43 mouse cellular contexts compared by ENCODE assay signal in genomic region chr17:87432314-87432713, GRCm38 (mm10). TPM values are rescaled to one million over a fixed set of nuclear protein-coding genes. Genes with fewer than 3 reads are reported as not detected.
"Had no signal": no experiment of that assay in that cellular context is flagged by ENCODE, and none has a peak within 500 bp of the region (broad histone marks: within the 10 kb centered on the region; RNA-seq: fewer than 3 reads in every experiment).

No protein-coding gene starts in this region.

- H3K4me1 ChIP-seq: limb, embryonic 10.5 days; lung, embryonic 15.5 days; neural tube, embryonic 12.5 days had no signal

- H3K27ac ChIP-seq: limb, embryonic 10.5 days; limb, embryonic 12.5 days; limb, embryonic 13.5 days; limb, embryonic 15.5 days; liver, embryonic 12.5 days; liver, embryonic 13.5 days; liver, embryonic 14.5 days; liver, embryonic 15.5 days; lung, embryonic 15.5 days; macrophage; midbrain, embryonic 10.5 days; midbrain, embryonic 12.5 days; midbrain, embryonic 13.5 days; midbrain, embryonic 15.5 days; neural tube, embryonic 12.5 days; neural tube, embryonic 13.5 days had no signal

- H3K4me3 ChIP-seq: limb, embryonic 10.5 days; limb, embryonic 12.5 days; limb, embryonic 13.5 days; limb, embryonic 15.5 days; liver, embryonic 12.5 days; liver, embryonic 13.5 days; liver, embryonic 15.5 days; lung, embryonic 15.5 days; megakaryocyte, embryonic 14.5 days; midbrain, embryonic 10.5 days; midbrain, embryonic 12.5 days; midbrain, embryonic 13.5 days; midbrain, embryonic 15.5 days; myocyte; neural tube, embryonic 12.5 days; neural tube, embryonic 13.5 days had no signal

- H3K27me3 ChIP-seq: limb, embryonic 12.5 days; limb, embryonic 13.5 days; limb, embryonic 15.5 days; liver, embryonic 12.5 days; liver, embryonic 13.5 days; liver, embryonic 15.5 days; lung, embryonic 15.5 days; megakaryocyte, embryonic 14.5 days; midbrain, embryonic 12.5 days; midbrain, embryonic 13.5 days; midbrain, embryonic 15.5 days; neural tube, embryonic 12.5 days; neural tube, embryonic 13.5 days had no signal

- DNase-seq: left cerebral cortex, postnatal 4 days; liver; liver, embryonic 13.5 days; liver, postnatal 0 days; lung, adult 18-20 months; lung, adult 2 months; lung, embryonic 14.5 days; lung, postnatal 10 days; lung, postnatal 14 days; lung, postnatal 36 days; lung, postnatal 4 days; midbrain, embryonic 14.5 days had no signal

- ATAC-seq: liver, embryonic 12.5 days; liver, postnatal 0 days; lung, postnatal 0 days; midbrain, embryonic 13.5 days; midbrain, embryonic 15.5 days; midbrain, embryonic 16.5 days had no signal

- H3K9me3 ChIP-seq: limb, embryonic 10.5 days; limb, embryonic 12.5 days; limb, embryonic 13.5 days; limb, embryonic 15.5 days; liver, embryonic 13.5 days; liver, embryonic 15.5 days; lung, embryonic 15.5 days; midbrain, embryonic 10.5 days; midbrain, embryonic 12.5 days; midbrain, embryonic 13.5 days; midbrain, embryonic 15.5 days; neural tube, embryonic 12.5 days; neural tube, embryonic 13.5 days had no signal

- H3K9ac ChIP-seq: limb, embryonic 12.5 days; limb, embryonic 13.5 days; limb, embryonic 15.5 days; liver, embryonic 12.5 days; liver, embryonic 13.5 days; liver, embryonic 14.5 days; liver, embryonic 15.5 days; liver, postnatal 0 days; lung, embryonic 14.5 days; lung, embryonic 15.5 days; midbrain, embryonic 12.5 days; midbrain, embryonic 13.5 days; midbrain, embryonic 15.5 days; neural tube, embryonic 12.5 days; neural tube, embryonic 13.5 days had no signal

RNA-seq across cellular contexts. Expression of gene Stpg4, which starts 4.8 kb away (rescaled TPM):
- total RNA-seq: left cerebral cortex, postnatal 14 days; left cerebral cortex, postnatal 36 days; left cerebral cortex, postnatal 4 days; liver, adult 2 months; megakaryocyte, adult 5-6 weeks; midbrain, postnatal 0 days; monocyte, adult 5-6 weeks had no signal
- polyA plus RNA-seq: limb, embryonic 10.5 days; limb, embryonic 12.5 days; limb, embryonic 13.5 days; limb, embryonic 14.5 days; limb, embryonic 15.5 days; liver, adult 2 months; liver, embryonic 11.5 days; liver, embryonic 12.5 days; liver, embryonic 13.5 days; liver, embryonic 14.5 days; liver, embryonic 15.5 days; liver, embryonic 16.5 days; liver, postnatal 0 days; lung, adult 2 months; lung, embryonic 14.5 days; lung, embryonic 15.5 days; lung, embryonic 16.5 days; lung, postnatal 0 days; macrophage; midbrain, embryonic 10.5 days; midbrain, embryonic 11.5 days; midbrain, embryonic 12.5 days; midbrain, embryonic 13.5 days; midbrain, embryonic 14.5 days; midbrain, embryonic 16.5 days; myocyte; neural tube, embryonic 11.5 days; neural tube, embryonic 12.5 days had no signal
